Mouse (Mus musculus) layer of hippocampus, adult 9-11 months (tissue): ENCODE data around the gene Usf1.

Experiments
- DNase-seq: peaks from one replicate; pipeline ENCODE4 v3.0.0; 2022

Gene Usf1

GRCm38 (mm10) chr1:171410947-171411484, at the start of gene Usf1:
Usf1 (plus strand) TSS chr1:171411313.
- peak; percentile 96 for DNase-seq

DNA sequence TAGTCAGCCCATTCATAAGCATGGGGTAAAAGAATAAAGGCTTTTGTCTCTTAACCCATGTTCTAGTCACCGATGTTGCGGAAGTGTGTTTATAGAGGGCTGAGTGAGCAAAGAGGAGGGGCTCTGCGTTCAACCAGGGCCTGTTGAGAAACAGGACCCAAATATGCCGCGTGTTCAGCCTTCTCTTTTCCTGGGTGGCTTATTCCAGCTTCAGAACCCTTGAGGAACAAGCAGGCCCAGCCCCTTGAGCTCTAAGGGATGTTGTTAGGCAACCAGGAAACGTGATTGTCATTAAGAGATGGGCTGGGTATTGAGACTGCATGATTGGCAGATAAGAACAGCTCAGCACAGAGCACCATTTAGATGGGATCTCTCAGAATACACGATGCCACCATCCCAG, 45.2 kb upstream of the Usf1 start:
- no peak for DNase-seq

DNA sequence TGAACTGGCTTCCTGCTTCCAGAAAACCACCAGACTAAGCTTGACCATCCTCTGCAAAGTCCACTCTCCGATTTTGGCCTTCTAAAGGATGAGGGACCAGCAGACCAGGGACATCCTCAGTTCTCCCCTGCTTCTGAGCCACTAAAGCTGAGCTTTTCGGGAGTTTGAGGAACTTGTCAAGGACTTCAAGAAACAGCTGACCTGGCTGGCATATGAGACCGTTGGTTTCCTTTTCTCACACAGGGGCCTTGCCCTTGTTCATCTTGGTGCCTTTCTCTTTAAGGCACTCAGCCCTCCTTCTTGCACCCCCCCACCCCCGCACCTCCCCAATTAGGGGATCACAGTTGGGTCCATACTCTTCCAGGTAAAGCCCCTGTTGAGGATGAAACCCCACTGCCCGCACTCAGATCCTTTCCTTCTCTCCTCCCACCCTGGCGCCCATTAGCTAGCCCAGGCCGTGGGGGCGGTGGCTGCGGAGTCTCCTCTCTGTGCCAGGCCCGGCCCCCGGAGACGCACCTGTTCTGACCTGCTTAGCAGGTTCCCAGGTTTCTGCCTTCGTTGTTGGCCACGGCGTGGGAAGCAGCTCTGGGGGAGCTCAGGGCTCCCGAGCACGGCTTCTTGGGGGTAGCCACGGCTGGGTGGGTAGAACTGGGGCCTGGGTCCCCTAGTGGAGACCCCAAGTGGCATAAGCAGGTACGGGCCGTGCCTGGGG, 41.1 kb upstream of the Usf1 start, which contains the start of gene Nectin4:
Gene Nectin4 (plus strand): TSS at position 255 of the 712 bp plus-strand sequence.
- no peak for DNase-seq

DNA sequence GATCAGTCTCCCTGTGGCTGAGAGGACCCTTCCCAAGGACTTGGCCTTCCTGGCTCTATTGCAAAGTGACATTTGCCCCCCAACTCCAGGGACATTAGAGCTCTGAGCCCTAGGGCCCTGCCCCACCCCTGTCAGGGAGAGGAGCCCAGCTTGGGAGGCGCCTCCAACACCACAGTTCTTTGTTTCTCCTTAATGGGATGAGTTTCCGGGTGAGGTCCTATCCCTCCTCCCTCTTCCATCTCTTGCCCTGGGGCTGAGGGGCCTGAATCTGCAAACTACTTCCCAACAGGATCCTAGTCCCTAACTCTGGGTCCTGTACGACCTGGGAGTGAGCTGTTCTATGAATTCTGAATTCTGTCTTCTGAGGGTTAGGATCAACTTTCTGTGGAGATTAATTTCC, 38.2 kb upstream of the Usf1 start:
- DNase-seq = no peak

- no peak for DNase-seq
Observed at GRCm38 (mm10) chr1:171373946-171374345, 37.2 kb upstream of the Usf1 start.

GRCm38 (mm10) chr1:171375646-171376097, 35.4 kb upstream of the Usf1 start:
- DNase-seq = no peak

GRCm38 (mm10) chr1:171378298-171378697, 32.8 kb upstream of the Usf1 start:
- DNase-seq = no peak

DNA sequence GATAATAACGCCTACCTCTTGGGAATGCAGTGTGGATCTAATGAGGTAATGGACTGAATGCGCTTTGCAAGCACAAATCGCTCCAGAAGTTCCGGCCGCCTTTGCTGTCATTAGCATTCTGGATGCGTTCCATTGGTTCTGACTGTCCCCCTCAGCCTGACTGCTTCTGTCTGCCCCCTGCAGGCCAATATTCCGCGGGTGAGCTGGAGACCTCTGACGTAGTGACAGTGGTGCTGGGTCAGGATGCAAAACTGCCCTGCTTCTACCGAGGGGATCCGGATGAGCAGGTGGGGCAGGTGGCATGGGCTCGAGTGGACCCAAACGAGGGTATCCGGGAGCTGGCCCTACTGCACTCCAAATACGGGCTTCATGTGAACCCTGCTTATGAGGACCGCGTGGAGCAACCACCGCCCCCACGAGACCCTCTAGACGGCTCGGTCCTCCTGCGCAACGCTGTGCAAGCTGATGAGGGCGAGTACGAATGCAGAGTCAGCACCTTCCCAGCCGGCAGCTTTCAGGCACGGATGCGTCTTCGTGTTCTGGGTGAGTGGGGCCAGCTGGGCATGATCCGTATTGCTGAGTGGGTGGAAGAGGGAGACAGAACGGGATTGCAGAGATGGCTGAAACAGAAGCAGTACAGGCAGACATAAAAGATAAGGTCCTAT, 31.0 kb upstream of the Usf1 start:
- peak; percentile 77 for DNase-seq

- no peak for DNase-seq
Observed at GRCm38 (mm10) chr1:171382096-171382620, 29.0 kb upstream of the Usf1 start.

DNA sequence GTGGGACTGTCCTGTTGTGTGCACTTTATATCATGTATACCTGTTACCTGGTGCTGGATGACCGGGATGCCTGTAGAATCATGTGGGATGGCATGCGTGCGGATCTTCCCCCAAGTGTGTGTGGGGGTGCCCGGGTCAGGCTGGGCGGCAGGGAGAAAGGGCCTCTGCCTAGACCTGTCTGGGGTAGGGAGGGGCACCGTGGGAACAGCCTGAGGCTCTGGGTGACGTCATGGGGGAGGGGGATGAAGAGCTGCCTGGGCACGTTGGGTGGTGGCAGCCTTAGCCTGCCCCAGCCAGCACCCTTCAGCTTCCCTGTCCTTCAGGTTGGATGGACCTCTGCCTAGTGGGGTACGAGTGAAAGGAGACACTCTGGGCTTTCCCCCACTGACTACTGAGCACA, 26.8 kb upstream of the Usf1 start:
- DNase-seq = no peak

DNA sequence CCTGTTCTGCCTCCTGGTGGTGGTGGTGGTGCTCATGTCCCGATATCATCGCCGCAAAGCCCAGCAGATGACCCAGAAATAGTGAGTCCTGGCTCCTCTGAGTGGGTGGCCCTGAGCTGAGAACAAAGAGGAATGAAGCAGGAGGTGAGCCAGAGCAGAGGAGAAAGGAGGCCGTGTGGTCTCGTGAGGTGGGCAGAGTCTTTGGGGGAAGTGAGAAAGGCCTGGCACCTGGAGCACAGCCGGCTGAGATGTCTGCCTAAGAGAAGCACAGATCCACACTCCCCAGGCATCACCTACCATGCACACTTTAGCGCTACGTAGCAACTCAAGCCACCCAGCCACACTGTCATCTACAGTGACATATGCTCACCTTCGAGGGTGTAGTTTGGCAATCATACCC, 25.9 kb upstream of the Usf1 start:
- no peak for DNase-seq

- no peak for DNase-seq
Observed at GRCm38 (mm10) chr1:171387099-171387498, 24.0 kb upstream of the Usf1 start.

- peak; percentile 81 for DNase-seq
Observed at GRCm38 (mm10) chr1:171388376-171389102, 22.6 kb upstream of the Usf1 start, which contains the start of gene Arhgap30. Arhgap30 (plus strand) TSS chr1:171388954.

- DNase-seq = peak; percentile 54
Observed at GRCm38 (mm10) chr1:171390101-171390500, 21.0 kb upstream of the Usf1 start.

DNA sequence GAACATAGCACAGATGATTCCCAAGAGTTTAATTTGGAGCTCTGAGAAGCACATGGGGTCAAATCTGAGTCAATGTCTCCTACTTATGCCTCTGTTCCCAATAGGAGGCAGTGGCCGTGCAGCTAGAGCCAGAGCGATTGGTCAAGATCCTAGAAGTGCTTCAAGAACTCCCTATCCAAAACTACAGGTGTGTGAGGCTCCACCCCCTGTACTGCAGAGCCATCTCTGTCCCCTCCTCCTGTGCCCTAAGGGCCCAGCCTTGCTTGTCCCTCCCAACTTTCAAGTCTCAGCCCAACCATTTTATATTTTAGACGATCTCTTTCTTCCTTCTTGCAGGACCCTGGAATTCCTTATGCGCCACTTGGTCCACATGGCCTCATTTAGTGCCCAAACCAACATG, 9.3 kb upstream of the Usf1 start:
- no peak for DNase-seq

DNA sequence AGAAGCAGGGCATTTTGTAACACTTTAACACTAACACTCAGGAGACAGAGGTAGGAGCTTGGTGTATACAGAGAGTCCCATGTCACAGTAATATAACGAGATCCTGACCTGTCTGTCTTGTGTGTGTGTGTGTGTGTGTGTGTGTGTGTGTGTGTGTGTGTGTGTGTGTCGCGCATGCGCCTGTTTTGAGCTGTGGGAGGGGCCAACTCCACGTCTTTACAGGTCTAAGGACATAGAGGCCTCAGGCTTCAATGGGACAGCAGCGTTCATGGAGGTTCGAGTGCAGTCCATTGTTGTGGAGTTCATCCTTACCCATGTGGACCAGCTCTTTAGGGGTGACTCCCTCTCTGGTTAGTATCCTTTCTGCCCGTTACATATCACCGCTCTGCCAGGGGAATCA, 8.1 kb upstream of the Usf1 start:
- DNase-seq = no peak

DNA sequence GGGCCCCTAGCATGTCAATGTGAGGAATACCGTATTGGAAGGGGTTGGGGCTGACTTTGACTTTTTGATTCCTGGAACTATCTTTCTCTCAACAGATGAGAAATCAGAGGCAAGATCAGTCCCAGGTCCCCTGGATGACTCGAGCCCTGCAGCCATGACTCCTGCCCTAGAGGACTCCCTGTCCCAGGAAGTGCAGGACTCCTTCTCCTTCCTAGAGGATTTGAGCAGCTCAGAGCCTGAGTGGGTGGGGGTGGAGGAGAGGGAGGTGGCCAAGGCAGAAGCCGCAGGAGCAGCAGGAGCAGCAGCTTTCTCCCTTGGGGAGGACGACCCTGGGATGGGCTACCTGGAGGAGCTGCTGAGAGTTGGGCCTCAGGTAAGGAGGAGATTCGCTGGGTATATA, 3.9 kb upstream of the Usf1 start:
- no peak for DNase-seq

GRCm38 (mm10) chr1:171410231-171410630, 882 bp upstream of the Usf1 start:
- no peak for DNase-seq

GRCm38 (mm10) chr1:171411492-171411941, 404 bp downstream of the Usf1 start:
- no peak for DNase-seq

- no peak for DNase-seq
Observed at GRCm38 (mm10) chr1:171412001-171412441, 908 bp downstream of the Usf1 start.

DNA sequence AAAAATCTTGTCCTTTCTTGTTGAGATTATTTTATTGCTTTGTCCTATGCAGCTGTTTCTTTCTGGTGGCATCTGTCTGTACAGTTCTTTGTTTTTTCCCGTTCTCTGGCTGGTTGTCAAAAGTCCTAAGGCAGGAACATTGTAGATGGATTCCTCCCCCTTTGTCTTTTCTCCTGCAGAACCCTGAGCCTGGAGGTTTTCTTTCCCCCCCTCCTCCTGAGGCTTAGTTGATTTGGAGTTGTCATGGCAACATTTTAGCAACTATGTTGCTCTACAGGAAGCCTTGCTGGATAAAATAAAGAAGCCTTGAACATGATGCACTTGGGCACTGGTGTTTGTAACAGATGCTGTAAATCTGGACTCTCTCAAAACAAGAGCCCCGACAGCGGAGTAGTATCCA, 1.3 kb downstream of the Usf1 start:
- peak; percentile 55 for DNase-seq

- no peak for DNase-seq
Observed at GRCm38 (mm10) chr1:171413608-171414007, 2.5 kb downstream of the Usf1 start.

DNA sequence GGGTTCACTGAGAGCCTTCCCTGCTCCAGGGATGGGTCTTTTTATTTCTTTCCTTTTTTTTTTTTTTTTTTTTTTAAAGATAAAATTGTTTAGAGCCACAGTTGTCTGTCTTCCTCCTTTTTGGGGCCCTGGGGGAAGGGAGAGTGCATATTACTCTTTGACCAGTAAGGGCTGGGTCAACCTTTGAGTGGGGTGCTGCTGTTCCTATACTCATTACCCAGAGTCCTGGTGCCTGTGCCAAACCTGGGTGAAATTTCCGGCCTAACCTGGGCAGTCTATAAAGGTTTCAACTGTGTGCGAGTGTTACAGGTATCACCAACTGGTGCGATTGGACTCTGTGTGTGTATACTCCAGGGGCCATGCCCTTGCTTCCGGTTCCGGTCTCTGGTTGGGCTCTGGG, 7.5 kb downstream of the Usf1 start, which contains the start of gene Tstd1:
Gene Tstd1 (plus strand): TSS at position 213 of the 400 bp plus-strand sequence.
- no peak for DNase-seq
